Comparison of ENCODE assay signal across 17 mouse cellular contexts in genomic region chr3:108386186-108386585, GRCm38 (mm10). TPM values are rescaled to one million over a fixed set of nuclear protein-coding genes. Genes with fewer than 3 reads are reported as not detected.
DNase-seq lines count a peak whose midpoint lies in the region; ATAC-seq and TF ChIP-seq lines count a peak whose summit lies in the region.
"Had no signal": no experiment of that assay in that cellular context is flagged by ENCODE, and none has a peak within 500 bp of the region (broad histone marks: within the 10 kb centered on the region; RNA-seq: fewer than 3 reads in every experiment).

No protein-coding gene starts in this region.

- no peak for DNase-seq in embryonic facial prominence, embryonic 10.5 days (ENCODE audit: low spot score)
- peak; percentile 53 to 68 for DNase-seq in layer of hippocampus, postnatal 36 days
- DNase-seq in right cerebral cortex, postnatal 14 days: peak; percentile 59
- no peak for DNase-seq in ovary, postnatal 10 days (ENCODE audit: low spot score)
- no peak for DNase-seq in kidney, adult 2 months
- DNase-seq in cerebellum, postnatal 4 days (ENCODE audit: low spot score in 2 of 2): no peak
- DNase-seq: adrenal gland, adult 8-10 months; heart, adult 11 months; heart, postnatal 36 days; liver, embryonic 13.5 days; thymus, postnatal 25 days had no signal

- peaks cover 20% of the 10 kb centered on the region for H3K36me3 ChIP-seq in embryonic facial prominence, embryonic 12.5 days
- H3K36me3 ChIP-seq in embryonic facial prominence, embryonic 10.5 days (replicated peaks): peaks cover 31% of the 10 kb centered on the region
- H3K36me3 ChIP-seq in embryonic facial prominence, embryonic 15.5 days: peaks cover 6% of the 10 kb centered on the region; the same call in 1 of the 2 replicates
- H3K36me3 ChIP-seq in kidney, adult 2 months (ENCODE audit: control insufficient read depth, insufficient read depth, low read length): no peaks in the 10 kb centered on the region

- WGBS in embryonic facial prominence, embryonic 12.5 days: 92% methylated on average over 10 of the region's 10 CpGs
- WGBS in embryonic facial prominence, embryonic 10.5 days: 90% methylated on average over 10 of the region's 10 CpGs
- WGBS in embryonic facial prominence, embryonic 15.5 days: 74% methylated on average over 10 of the region's 10 CpGs
- 90% methylated on average over 10 of the region's 10 CpGs for whole genome bisulfite sequencing in kidney, adult 2 months

- TF ChIP-seq CTCF in kidney, adult 2 months (conservative IDR thresholded peaks at IDR 0.05; ENCODE audit: insufficient read depth, insufficient read length, low read depth, low read length): no peak

- no peak for ATAC-seq in embryonic facial prominence, embryonic 12.5 days (ENCODE audit: insufficient number of reproducible peaks, insufficient read depth, low FRiP score, low TSS enrichment)
- ATAC-seq in embryonic facial prominence, embryonic 15.5 days (ENCODE audit: insufficient number of reproducible peaks, low FRiP score, low TSS enrichment, low read depth): no peak
- ATAC-seq: forebrain, embryonic 13.5 days; intestine, embryonic 15.5 days had no signal

- peaks cover 34% of the 10 kb centered on the region for H3K4me1 ChIP-seq in embryonic facial prominence, embryonic 12.5 days
- peaks cover 52% of the 10 kb centered on the region for H3K4me1 ChIP-seq in embryonic facial prominence, embryonic 10.5 days
- H3K4me1 ChIP-seq in embryonic facial prominence, embryonic 15.5 days: peaks cover 46% of the 10 kb centered on the region
- peaks cover 9% of the 10 kb centered on the region; the same call in 1 of the 2 replicates for H3K4me1 ChIP-seq in kidney, adult 2 months (ENCODE audit: control insufficient read depth, insufficient read depth, low read length)

- H3K9me3 ChIP-seq in embryonic facial prominence, embryonic 12.5 days: no peaks in the 10 kb centered on the region
- no peaks in the 10 kb centered on the region for H3K9me3 ChIP-seq in embryonic facial prominence, embryonic 10.5 days
- H3K9me3 ChIP-seq in embryonic facial prominence, embryonic 15.5 days (replicated peaks): no peaks in the 10 kb centered on the region
- H3K9me3 ChIP-seq: forebrain, embryonic 13.5 days; intestine, embryonic 15.5 days; liver, embryonic 13.5 days had no signal

- H3K4me2 ChIP-seq in embryonic facial prominence, embryonic 12.5 days (replicated peaks): no peak overlapping the region
- H3K4me2 ChIP-seq in embryonic facial prominence, embryonic 15.5 days (replicated peaks): no peak overlapping the region
- H3K4me2 ChIP-seq: intestine, embryonic 15.5 days; liver, embryonic 13.5 days had no signal

- H3K27me3 ChIP-seq in embryonic facial prominence, embryonic 12.5 days: no peaks in the 10 kb centered on the region
- H3K27me3 ChIP-seq in embryonic facial prominence, embryonic 10.5 days (replicated peaks; ENCODE audit: low read depth, poor library complexity, severe bottlenecking): no peaks in the 10 kb centered on the region
- H3K27me3 ChIP-seq in embryonic facial prominence, embryonic 15.5 days: no peaks in the 10 kb centered on the region
- no peaks in the 10 kb centered on the region for H3K27me3 ChIP-seq in kidney, adult 2 months (replicated peaks; ENCODE audit: control insufficient read depth, insufficient read depth, low read length)
- H3K27me3 ChIP-seq: forebrain, embryonic 13.5 days; intestine, embryonic 15.5 days; liver, embryonic 13.5 days had no signal

- H3K9ac ChIP-seq in embryonic facial prominence, embryonic 12.5 days: no peak overlapping the region
- H3K9ac ChIP-seq in embryonic facial prominence, embryonic 15.5 days: no peak overlapping the region
- H3K9ac ChIP-seq: forebrain, embryonic 13.5 days; intestine, embryonic 15.5 days; liver, embryonic 13.5 days had no signal

- TF ChIP-seq POLR2A in kidney, adult 2 months (IDR thresholded peaks at IDR 0.05; ENCODE audit: low read depth, low read length): no peak

- 0 out of 2 replicates have a peak overlapping the region, but pooled peaks have one; percentile 30 for H3K27ac ChIP-seq in embryonic facial prominence, embryonic 12.5 days
- no peak overlapping the region for H3K27ac ChIP-seq in embryonic facial prominence, embryonic 10.5 days (replicated peaks)
- H3K27ac ChIP-seq in embryonic facial prominence, embryonic 15.5 days (replicated peaks): peak overlapping the region; percentile 44
- no peak overlapping the region for H3K27ac ChIP-seq in kidney, adult 2 months (ENCODE audit: insufficient read depth, low read depth, low read length)
- H3K27ac ChIP-seq: forebrain, embryonic 13.5 days; intestine, embryonic 15.5 days; liver, embryonic 13.5 days had no signal

- H3K4me3 ChIP-seq in embryonic facial prominence, embryonic 12.5 days: no peak overlapping the region
- H3K4me3 ChIP-seq in embryonic facial prominence, embryonic 10.5 days: no peak overlapping the region
- H3K4me3 ChIP-seq in embryonic facial prominence, embryonic 15.5 days (replicated peaks): no peak overlapping the region
- H3K4me3 ChIP-seq in kidney, adult 2 months (ENCODE audit: insufficient read depth, low read depth, low read length): no peak overlapping the region
- H3K4me3 ChIP-seq: forebrain, embryonic 13.5 days; intestine, embryonic 15.5 days; liver, embryonic 13.5 days had no signal

RNA-seq across cellular contexts. Expression of gene Psrc1, which starts 2.5 kb away (rescaled TPM):
- 73.4 and 78.1 TPM in 2 replicates for polyA plus RNA-seq in embryonic facial prominence, embryonic 12.5 days (2016; fragmentation: Nextera tagmentation; extraction: Ambion mirVana)
- polyA plus RNA-seq in embryonic facial prominence, embryonic 10.5 days (2016; fragmentation: Nextera tagmentation; extraction: Ambion mirVana): 97.9 and 100.0 TPM in 2 replicates
- 41.7 TPM in 2 replicates for polyA plus RNA-seq in embryonic facial prominence, embryonic 15.5 days (2015; fragmentation: Nextera tagmentation; extraction: Ambion mirVana)
- total RNA-seq in layer of hippocampus, postnatal 36 days (2021): 10 to 100 TPM; 18.4 TPM
- polyA plus RNA-seq in kidney, adult 2 months (2012; rRNA removed): 1.6 and 1.7 TPM in 2 replicates

RNA-seq across cellular contexts. Expression of gene Mybphl, which starts 21.5 kb away (rescaled TPM):
- 0.13 and 0.18 TPM in 2 replicates for polyA plus RNA-seq in embryonic facial prominence, embryonic 12.5 days (2016; fragmentation: Nextera tagmentation; extraction: Ambion mirVana)
- polyA plus RNA-seq in embryonic facial prominence, embryonic 10.5 days (2016; fragmentation: Nextera tagmentation; extraction: Ambion mirVana): 0.22 TPM in 1 of 2 replicates, not detected in the other
- polyA plus RNA-seq in embryonic facial prominence, embryonic 15.5 days (2015; fragmentation: Nextera tagmentation; extraction: Ambion mirVana): 0.12 TPM in 1 of 2 replicates, not detected in the other
- total RNA-seq in layer of hippocampus, postnatal 36 days (2021): 1 to 10 TPM; 1.8 to 1.9 TPM
- polyA plus RNA-seq in kidney, adult 2 months (2012; rRNA removed): 0.06 TPM in 1 of 2 replicates, not detected in the other
- total RNA-seq: adrenal gland, adult 8-10 months; neutrophil, adult 5-6 weeks had no signal
- polyA plus RNA-seq: forebrain, embryonic 13.5 days; intestine, embryonic 15.5 days; large intestine, adult 2 months had no signal

RNA-seq across cellular contexts. Expression of gene Celsr2, which starts 29.2 kb away (rescaled TPM):
- polyA plus RNA-seq in embryonic facial prominence, embryonic 12.5 days (2016; fragmentation: Nextera tagmentation; extraction: Ambion mirVana): 9.5 and 11.0 TPM in 2 replicates
- 10.2 and 20.1 TPM in 2 replicates for polyA plus RNA-seq in embryonic facial prominence, embryonic 10.5 days (2016; fragmentation: Nextera tagmentation; extraction: Ambion mirVana)
- polyA plus RNA-seq in embryonic facial prominence, embryonic 15.5 days (2015; fragmentation: Nextera tagmentation; extraction: Ambion mirVana): 20.1 and 20.7 TPM in 2 replicates
- 100 to 1,000 TPM; 178 to 190 TPM for total RNA-seq in layer of hippocampus, postnatal 36 days (2021)
- 60.5 and 67.4 TPM in 2 replicates for polyA plus RNA-seq in kidney, adult 2 months (2012; rRNA removed)

RNA-seq across cellular contexts. Expression of gene Sars, which starts 58.8 kb away (rescaled TPM):
- polyA plus RNA-seq in embryonic facial prominence, embryonic 12.5 days (2016; fragmentation: Nextera tagmentation; extraction: Ambion mirVana): 125 and 127 TPM in 2 replicates
- polyA plus RNA-seq in embryonic facial prominence, embryonic 10.5 days (2016; fragmentation: Nextera tagmentation; extraction: Ambion mirVana): 132 and 139 TPM in 2 replicates
- 117 and 120 TPM in 2 replicates for polyA plus RNA-seq in embryonic facial prominence, embryonic 15.5 days (2015; fragmentation: Nextera tagmentation; extraction: Ambion mirVana)
- total RNA-seq in layer of hippocampus, postnatal 36 days (2021): 100 to 1,000 TPM; 190 to 210 TPM
- 49.2 and 58.8 TPM in 2 replicates for polyA plus RNA-seq in kidney, adult 2 months (2012; rRNA removed)

Comparison
In these comparisons a context has a peak if more than half of its experiments do, and no peak if none do; other contexts are left out.
1. H3K27ac ChIP-seq: peak in embryonic facial prominence, embryonic 12.5 days (single experiment) and embryonic facial prominence, embryonic 15.5 days (single experiment); none in embryonic facial prominence, embryonic 10.5 days (single experiment) and kidney, adult 2 months (single experiment).
2. DNase-seq: peak in layer of hippocampus, postnatal 36 days (2 of 2) and right cerebral cortex, postnatal 14 days (single experiment); none in embryonic facial prominence, embryonic 10.5 days (single experiment), ovary, postnatal 10 days (single experiment), kidney, adult 2 months (single experiment) and cerebellum, postnatal 4 days (0 of 2).
3. RNA of gene Psrc1, which starts 2.5 kb away (polyA plus RNA-seq): 97.9 to 100.0 TPM in embryonic facial prominence, embryonic 10.5 days, 73.4 to 78.1 TPM in embryonic facial prominence, embryonic 12.5 days and 41.7 TPM in embryonic facial prominence, embryonic 15.5 days; 1.6 to 1.7 TPM in kidney, adult 2 months; every median in the first group is over 10 times any median in the second.